Mouse (Mus musculus) CD8-positive naive resting alpha-beta T cell, adult 2 months (primary cell): ENCODE data around the gene Tenm4.

ENCODE experiments used
- DNase-seq, 2 experiments: peaks; one replicate each; pipeline ENCODE4 v3.0.0; 2022; ENCODE audit warnings: low read depth in 2 of 2, low spot score in 2 of 2

Tenm4 gene

DNA sequence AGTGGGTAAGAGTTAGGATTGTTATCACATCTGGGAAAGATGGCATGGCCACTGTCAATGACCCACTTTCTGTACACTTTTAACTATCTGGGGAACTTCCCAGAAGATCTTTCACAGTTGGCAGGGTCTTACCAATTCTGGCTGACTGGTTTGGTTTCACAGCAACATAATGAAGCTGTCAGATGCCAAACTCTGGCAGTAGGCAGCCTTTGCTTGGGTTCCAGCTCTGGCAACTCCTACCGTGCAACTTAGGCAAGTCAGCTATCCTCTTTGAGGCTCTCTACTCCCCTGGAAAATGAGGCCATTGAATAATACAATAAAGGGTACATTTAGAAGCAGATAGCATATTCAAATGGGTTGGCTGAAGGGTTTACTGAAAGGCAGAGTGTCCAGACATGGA is 226.9 kb downstream of the Tenm4 start:
- no peak for DNase-seq

DNA sequence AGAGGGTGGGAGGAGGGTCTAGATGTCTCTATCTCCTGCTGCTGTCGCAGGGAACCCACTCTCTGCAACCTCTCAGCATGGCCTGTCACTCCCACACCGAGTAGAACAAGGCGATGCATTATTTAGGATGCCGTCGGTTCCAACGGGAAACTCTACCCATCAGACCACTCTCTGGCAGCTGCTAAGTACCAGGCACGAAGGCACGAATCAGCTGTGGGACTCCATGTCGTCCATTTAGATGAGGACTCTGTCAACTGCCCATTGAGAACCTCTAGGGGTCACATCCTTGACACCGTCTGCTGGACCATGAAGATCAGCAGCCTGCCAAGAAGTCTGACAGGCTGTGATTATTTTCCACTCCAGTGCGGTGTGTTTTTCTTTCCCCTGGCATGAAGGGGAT is 229.4 kb downstream of the Tenm4 start:
- no peak for DNase-seq

DNA sequence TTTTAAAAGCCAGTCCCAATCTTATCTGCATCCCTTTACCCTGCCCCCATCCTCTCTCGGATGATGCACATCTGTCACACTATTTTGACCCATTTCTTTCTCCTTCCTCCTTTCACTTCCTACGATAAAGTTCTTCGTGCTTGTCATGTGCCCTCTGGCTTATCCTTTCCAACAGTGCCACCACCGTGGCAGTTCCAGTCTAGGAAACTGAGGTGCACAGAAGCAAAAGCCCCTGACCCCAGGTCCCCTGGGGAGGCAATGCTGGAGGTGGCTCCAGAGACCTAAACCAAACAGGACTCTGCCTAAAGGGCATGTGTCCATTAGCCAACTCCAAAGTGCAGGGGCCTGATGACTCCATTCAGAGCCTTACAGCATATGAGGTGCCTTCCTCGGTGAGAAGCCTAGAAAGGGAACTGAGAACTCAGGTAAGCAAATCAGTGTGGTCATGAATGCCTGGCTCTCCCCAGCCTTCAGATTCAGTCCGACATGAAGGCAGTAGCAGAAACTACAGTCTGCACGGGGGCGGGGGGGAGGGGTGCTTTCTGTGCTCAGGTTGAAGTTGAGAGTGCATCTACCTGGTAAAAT is 235.7 kb downstream of the Tenm4 start:
- DNase-seq, result no peak

DNA sequence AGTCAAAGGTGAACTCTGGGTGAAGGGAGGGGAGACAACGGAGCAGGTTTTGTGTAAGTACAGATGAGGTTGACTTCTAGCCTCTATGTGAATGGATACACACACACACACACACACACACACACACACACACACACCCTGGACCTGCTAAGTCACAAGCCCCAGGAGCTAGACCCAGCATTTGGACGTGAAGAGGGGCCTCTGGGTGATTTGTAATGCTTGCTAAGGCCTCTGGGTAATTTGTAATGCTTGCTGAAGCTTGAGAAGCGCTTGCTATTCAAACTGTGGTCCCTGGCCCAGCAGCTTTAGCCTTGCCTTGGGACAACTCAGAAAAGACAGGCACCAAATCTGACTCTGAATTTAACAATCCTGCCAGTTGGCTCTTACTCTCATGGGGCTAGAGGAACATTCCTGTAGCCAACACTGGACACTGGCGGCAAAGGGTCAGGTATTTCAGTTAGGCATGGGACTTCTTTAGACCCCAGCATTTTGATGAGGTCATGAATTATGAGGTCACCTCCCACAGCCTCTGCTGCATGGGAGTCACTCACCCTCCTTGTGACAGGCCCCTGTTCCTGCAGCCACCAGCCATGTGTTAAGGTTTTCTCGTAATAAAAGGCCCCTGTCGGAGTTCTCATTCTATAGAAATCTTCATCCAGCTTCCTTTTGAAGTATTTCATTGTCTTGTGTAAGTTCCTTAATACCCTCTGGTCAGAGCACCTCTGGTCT is 237.3 kb downstream of the Tenm4 start:
- no peak for DNase-seq

DNA sequence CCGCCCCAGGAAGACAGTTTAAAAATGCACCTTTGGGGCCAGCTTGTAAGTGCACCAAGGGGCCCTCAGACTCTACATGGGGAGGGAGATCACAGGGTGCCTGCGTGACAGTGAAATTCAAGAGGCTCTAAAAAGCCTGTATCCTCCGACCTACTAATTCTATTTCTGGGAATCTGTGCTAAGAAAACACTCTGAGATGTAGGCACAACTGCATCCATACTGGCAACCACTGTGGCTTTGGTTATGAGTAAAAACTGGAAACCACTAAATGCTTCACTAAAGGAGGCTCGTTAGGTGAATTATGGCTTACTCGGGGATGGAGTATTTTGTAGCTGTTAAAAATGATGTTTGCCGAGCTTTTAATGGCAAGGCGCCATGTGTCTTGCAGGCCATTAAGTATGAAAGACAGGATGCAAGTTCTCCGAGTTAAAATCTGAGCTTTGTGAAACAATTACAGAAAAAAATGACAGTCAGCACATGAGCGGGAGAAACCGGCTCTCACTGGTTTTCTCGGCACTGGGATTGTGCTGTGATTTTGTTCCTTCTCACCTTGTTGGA is 238.4 kb downstream of the Tenm4 start:
- DNase-seq, result no peak

DNA sequence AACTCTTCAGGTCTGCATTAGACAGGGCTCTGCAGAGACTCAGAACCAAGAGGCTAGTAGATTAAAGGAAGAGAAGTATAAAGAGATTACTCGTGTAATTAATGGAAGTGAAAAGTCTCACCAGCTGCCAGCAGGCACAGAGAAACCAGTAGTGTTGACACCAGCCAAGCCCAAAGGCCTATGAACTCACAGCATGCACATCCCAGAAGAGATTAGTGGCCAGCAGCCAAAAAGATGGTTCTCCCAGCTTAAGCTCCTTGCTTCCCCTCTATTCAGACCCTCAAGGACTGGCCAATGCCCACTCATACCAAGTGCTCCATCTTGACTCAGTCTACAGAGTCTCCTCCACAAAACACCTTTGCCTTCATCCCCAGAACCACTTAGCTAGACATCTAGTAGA is 242.8 kb downstream of the Tenm4 start:
- no peak for DNase-seq

DNA sequence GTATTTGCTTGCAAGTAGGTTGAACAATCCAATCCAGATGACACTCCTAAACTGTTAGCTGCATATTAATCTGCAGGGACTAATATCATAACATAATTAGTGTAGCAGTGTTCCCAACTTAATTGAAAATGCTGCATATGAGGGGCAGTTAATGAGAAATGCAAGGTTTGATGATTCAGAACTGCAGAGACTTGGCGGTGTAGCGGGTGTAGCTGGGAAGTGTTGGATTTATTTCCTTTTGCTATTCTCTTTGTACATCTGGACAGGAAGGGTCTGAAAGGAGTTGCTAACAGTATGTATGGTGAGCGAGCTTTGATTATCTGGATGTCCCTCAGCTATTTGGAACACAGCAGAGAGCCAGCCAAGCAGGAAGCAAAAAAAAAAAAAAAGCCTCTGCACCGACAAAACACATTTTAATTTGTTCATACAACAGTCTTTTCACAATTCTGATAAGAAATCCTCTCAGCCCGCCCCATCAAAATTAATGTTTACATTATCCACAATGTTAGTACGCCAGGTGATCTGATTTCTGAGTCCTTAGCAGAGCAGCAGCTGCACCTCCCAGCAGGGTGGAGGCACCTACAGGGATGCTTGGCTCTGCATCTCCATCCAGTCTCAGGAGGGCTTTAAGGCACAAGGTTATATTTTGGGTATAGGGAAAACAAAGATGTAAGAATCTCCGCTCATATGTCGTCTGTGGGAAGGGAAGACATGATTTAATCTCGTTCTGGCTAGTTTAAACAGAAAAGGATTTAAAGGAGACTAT is 243.4 kb downstream of the Tenm4 start:
- DNase-seq, result no peak

DNA sequence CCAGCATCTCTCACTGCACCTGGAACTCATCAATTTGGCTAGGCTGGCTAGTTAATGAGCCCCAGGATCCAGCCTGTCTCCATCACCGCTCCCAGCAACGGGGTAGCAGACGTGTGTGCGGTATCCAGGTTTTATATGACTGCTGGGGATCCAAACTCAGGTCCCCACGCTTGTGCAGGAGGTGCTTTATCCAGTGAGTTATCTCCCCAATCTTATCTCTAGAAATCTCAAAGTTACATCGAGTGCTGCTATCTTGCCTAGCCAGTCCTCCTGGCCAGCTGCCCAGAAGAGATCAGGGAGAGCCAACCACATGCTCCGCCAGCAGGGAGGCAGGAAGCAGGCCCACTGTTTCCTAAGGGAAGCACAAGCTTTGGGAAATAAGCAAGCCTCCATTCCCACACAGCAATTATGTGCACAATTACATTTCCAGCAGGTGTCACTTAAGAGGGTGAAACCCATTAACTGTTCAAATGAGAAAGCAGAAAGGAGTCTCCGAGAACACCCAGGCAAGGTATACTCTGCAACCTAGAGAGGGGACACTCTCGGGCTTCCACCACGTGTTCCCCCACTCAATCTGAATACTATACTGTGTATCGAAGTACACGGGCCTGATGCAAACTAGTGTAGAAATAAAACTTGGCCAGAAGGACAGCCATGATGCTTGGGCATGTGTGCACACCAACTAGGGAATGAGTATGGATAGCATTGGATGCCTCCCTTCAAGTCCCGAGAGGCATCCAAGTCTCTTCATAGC is 246.4 kb downstream of the Tenm4 start:
- DNase-seq, result no peak

DNA sequence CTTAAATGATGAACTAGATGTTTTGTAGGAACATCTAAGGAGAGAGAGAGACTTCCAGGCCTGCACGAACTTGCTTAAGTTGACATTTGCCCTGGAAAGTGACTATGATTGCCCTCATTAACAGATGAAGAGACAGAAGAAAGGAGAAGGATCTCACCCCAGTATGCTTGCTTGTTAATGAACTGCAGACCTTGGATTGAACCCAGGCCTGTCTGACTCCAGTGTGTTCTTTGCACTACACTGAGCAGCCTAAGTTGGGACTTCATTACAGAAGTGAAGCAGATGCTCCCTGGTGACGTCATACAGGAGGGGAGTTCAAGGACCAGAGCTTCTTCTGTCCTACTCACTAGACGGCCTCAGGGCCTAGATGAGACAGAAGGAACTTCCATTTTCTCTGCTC is 247.1 kb downstream of the Tenm4 start:
- no peak for DNase-seq

DNA sequence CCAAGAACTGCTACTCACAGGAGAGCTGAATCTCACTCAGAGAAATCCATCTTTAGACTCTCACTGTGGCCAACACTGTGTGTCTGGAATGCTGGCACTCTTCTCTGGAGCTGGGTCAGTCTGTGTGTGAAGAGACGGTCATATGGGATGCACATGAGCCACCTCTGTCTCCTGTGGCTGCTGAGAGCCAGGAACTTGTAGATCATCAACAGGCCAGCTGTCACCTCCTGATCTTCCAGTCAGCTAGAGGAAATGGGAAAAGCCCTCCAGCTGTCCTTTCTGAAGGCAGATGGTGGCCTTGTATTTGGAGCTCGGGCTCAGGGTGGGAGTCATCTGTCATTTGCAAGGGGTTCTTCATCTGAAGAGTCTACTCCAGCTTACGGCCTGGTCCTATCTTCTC is 249.0 kb downstream of the Tenm4 start:
- no peak for DNase-seq

DNA sequence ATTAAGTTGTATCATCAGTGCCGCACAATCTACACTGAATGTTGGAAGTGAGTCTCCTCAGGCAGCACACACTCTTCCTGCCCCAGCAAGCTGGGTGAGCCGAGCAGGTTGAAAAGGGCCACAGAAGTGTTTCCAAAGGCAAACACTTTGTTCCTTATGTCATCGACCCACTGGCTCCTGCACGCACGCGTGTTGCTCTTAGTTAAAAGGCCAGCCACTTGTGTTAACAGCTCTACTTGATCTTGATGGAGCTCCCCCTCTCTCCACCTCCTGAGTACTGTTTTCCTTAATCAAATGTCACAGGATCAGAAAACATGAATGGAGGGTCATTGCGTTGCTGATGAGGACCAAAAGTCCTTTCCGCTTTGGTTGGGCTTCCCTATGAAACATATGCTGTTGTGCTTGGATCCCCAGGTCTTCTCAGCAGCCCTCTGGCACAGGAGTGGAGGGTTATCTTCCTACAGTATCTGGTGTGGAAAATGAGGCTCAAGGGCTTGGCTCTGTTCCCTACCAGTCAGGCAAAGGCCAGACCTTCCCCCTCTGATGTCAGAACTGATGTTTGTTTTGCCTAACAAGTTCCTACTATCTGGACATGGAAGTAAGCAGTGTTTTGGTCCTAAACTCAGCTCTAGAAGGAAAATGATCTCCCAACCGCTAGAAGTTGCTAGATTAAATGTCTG is 250.0 kb downstream of the Tenm4 start:
- no peak for DNase-seq

DNA sequence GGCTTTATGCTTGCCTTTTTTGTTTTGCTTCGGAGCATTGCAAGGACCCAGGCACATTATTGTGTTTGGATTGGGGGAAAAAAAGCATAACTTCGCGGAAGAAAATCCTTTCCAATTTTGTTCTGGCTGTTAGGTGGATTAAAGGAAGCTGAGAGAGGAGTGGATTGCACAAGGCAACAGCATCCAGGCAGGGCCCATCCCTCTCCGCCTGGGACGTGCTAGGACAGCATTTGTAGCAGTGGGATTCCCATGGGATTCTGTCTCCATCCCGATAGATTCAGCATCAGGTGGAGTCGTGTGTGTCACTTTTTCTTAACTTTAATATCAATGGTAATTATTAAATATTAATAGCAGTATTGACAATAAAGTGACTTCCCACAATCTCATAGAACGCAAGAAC is 255.9 kb downstream of the Tenm4 start:
- DNase-seq, result no peak

DNA sequence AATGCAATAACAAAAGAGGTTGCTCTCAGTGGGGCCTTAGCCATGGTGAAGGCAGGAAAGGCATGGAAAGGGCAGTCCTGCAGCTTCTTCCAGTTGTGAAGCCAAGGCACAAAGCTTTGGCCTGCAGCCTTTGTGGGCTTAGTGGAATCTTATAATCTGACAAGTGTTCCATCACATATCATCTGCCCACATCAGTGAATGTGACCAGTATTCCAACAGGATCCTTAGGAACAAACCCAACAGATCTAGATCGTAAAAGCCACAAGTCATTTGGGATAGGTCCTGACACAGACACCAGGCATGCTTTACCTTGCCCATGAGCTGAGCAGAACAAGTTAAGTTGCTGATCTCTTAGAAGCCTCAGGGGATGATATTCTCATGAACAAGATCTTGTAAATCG is 262.3 kb downstream of the Tenm4 start:
- no peak for DNase-seq

DNA sequence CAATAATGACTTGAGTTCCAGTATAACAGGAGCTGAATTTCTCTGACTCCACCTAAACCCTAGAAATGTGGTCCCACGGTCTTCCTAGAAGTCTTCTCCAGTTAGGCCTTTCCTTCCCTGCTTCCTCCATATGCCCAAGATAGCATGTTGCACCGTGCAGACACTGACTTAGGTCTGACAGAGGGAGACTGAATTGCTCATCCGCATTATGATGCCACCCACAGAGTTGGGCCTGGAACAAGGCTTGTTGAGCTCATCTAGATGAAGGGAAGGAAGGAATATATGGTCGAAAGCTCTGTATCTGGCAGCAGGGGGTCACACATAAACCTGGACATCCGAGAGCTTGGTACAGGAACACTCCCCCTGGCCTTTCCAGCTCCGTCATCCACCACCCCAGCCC is 267.3 kb downstream of the Tenm4 start:
- no peak for DNase-seq

DNA sequence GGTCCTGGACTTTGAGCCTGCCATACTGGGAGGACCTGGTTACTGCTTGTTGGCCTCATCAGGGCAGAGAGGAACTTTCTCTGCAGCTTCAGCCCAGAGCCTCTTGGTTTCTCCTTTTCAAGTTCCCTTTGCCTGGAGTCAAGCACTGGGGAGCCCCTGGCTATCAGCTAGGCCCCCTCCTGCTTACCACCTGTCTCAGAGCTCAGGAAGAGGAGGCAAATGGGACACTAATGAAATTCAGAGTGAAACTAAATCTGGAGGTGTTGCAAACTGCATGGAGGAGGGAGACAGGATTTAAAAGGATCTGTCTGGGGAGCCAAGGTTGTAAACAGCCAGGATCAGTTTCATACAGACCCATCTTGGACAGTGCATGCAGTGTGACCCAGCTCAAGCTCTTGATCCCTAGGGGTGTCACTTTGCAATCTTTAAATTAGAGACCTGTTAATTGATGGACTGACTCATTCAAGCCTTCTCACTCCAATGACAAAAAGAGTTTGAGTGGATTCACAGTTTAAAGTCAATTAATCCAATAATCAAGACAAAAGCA is 269.2 kb downstream of the Tenm4 start:
- no peak for DNase-seq

DNA sequence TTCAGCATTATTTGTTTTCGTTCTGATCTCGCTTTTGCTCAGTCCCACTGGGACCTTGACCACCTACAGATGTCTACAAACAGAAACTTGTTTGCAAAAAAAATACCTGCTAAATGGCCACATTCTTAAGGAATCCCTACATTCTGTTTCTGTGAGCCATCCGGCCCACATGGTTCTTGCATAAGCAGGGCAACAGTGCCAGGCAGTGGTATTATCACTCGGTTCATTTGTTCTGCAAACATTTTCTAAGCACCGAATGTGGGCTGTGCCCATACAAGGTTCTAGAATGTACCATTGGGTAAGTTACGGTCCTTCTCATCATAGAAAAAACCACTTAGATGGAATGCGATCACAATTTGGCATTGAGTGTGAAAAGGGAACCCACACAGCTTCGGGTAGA is 274.7 kb downstream of the Tenm4 start:
- DNase-seq, result no peak

DNA sequence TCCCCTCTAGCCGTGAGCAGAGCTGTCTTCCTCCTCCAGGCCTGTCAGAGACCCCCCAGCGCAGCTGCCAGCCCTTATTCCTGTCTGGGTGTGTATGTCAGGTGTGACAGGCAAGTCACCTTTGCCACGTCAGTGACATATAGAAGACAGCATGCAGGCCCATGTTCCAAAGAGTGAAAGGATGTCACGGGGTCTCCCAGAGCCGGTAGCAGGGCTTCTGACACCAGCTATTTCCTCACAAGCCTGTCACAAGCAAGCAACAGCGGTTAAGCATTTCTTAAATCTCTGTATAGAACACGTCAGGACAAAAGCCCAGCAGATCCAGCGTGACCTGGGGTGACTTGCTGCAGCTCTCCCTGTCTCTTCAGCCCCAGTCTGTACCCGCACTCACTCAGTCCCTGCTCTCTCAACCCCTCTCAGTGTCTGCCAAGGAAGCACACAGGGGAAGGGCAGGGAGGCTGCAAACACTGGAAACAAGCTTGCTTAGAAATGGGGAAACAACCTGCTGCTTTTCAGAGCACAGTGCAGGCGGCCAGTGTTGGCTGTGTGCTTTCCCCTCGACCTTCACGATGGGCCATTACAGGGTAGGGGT is 276.9 kb downstream of the Tenm4 start:
- DNase-seq, result no peak

DNA sequence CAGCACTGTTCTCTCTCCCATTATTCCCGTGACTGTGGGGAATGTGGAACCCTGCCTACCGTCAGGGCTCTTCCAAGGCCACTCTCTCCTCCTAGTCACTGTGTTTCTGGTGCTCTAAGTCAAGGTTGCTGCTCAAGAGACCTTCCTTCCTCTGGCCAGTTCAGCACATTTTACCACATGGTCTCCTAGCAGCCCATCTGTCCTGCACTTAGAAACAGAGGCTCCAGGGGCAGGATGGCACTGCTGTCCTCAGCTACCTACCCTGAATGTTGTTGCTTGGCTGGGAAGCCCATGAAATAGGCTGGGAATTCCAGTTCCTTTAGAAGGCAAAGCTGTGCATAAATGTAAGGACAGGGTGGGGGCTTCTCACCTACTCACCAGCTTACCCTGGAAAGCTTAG is 284.9 kb downstream of the Tenm4 start:
- no peak for DNase-seq

DNA sequence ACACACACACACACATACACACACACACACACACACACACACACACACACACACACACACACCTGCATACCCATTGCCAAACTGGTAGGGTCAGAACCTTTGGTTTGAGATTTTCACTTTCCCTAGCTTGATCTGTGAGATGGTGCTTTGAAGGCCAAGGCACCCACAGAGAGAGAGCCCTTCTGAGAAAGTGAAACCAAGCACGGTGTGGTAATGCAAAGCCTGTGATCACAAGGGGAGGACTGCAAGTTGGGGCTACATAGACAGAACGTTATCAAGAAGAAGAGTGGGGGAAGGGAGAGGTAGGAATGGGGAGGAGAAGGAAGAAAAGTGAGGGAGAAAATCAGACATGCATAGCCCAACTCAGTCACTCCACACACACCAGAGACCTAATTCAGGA is 285.6 kb downstream of the Tenm4 start:
- no peak for DNase-seq

DNA sequence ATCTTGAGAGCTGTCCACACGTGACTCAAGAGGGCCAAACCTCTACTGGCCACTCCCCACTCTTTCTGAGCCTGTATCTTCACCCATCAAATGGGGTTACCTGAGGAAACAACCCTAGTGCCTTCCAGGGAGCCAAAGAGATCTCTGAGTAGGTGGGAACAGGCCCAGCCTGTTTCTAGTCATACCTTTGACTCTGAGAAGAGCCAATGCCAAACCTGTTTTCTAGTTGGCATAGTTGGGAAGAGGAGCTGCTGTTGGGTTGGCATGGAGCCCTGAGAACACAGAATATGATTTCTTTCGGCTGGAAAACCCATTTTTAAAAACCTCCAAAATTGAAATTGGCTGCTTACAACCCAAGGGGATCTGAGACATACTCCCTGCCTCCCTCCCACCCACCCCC is 286.8 kb downstream of the Tenm4 start:
- DNase-seq, result no peak
